Mouse (Mus musculus) neural tube, embryonic 11.5 days (tissue): ENCODE data around the gene Ankrd11. TPM values are rescaled to one million over a fixed set of nuclear protein-coding genes. Genes with fewer than 3 reads are reported as not detected.

Source experiments
- ATAC-seq: fragments of 200-750 bp; cut with Nextera tagmentation; 2 replicates; pipeline ENCODE4 v1.8.0; 2017; ENCODE audit warnings: moderate number of reproducible peaks, mild to moderate bottlenecking, moderate TSS enrichment, moderate library complexity; ENCODE audit not compliant: insufficient read depth, low FRiP score, low TSS enrichment
- DNase-seq: peaks from one replicate; pipeline ENCODE4 v3.0.0-alpha.2; 2015; ENCODE audit warnings: low spot score
- H3K27ac ChIP-seq: fragments of 300-500 bp; sonication (generic); 2 replicates; pipeline ENCODE4 v1.5.1; 2014; ENCODE audit warnings: low read depth, mild to moderate bottlenecking, low read length
- H3K27me3 ChIP-seq: fragments of 300-500 bp; sonication (generic); 2 replicates; pipeline ENCODE4 v1.6.1; 2014; ENCODE audit warnings: mild to moderate bottlenecking, low read length, mixed read lengths; ENCODE audit not compliant: control insufficient read depth, insufficient read depth
- H3K36me3 ChIP-seq: fragments of 300-500 bp; sonication (generic); 2 replicates; pipeline ENCODE4 v1.6.1; 2014; ENCODE audit warnings: mild to moderate bottlenecking, low read length, moderate library complexity, mixed read lengths; ENCODE audit not compliant: control insufficient read depth, insufficient read depth
- H3K4me1 ChIP-seq: fragments of 300-500 bp; sonication (generic); 2 replicates; pipeline ENCODE4 v1.6.1; 2014; ENCODE audit warnings: low read length, mixed read lengths; ENCODE audit not compliant: control insufficient read depth, insufficient read depth
- H3K4me2 ChIP-seq: fragments of 300-500 bp; sonication (generic); 2 replicates; pipeline ENCODE4 v1.6.1; 2014; ENCODE audit warnings: low read depth, mild to moderate bottlenecking, moderate library complexity
- H3K4me3 ChIP-seq: fragments of 300-500 bp; sonication (generic); 2 replicates; pipeline ENCODE4 v1.5.1; 2014; ENCODE audit warnings: low read depth, low read length
- H3K9ac ChIP-seq: fragments of 300-500 bp; sonication (generic); 2 replicates; pipeline ENCODE4 v1.6.1; 2014; ENCODE audit warnings: mild to moderate bottlenecking, low read length
- H3K9me3 ChIP-seq: fragments of 300-500 bp; sonication (generic); 2 replicates; pipeline ENCODE4 v1.6.1; 2016; ENCODE audit warnings: low read length; ENCODE audit not compliant: control insufficient read depth
- WGBS: fragments of 180-500 bp; shearing (Covaris S2); extraction: QIAGEN DNeasy Blood & Tissue Kit; methylation state at CpG from one replicate; pipeline ENCODE4 v1.1.7; 2014; 5-methylcytosine and 5-hydroxymethylcytosine counted together
- polyA plus RNA-seq: library from polyadenylated mRNA; unstranded; fragments of >200 nt; fragmentation: Nextera tagmentation; extraction: Ambion mirVana; gene quantifications from 2 replicates; pipeline ENCODE4 v1.2.1, GENCODE M21; 2014

The Ankrd11 gene
- polyA plus RNA-seq, 1 experiment from 2014 or later: 88.3 TPM

- Histone ChIP-seq H3K27me3 (no peaks in the 10 kb centered on the region), H3K9me3 (no peaks in the 10 kb centered on the region), H3K4me3 (no peak overlapping the region), H3K36me3 (no peaks in the 10 kb centered on the region), H3K4me2 (no peak overlapping the region), H3K9ac (no peak overlapping the region), H3K27ac (no peak overlapping the region), H3K4me1 (no peaks in the 10 kb centered on the region; the same call in 1 of the 2 replicates)
- DNase-seq (no peak), ATAC-seq (no peak)
- WGBS: 58% methylated on average over 13 of the region's 13 CpGs
Measured at GRCm38 (mm10) chr8:122859843-122860242, 182.2 kb downstream of the Ankrd11 start.

DNA sequence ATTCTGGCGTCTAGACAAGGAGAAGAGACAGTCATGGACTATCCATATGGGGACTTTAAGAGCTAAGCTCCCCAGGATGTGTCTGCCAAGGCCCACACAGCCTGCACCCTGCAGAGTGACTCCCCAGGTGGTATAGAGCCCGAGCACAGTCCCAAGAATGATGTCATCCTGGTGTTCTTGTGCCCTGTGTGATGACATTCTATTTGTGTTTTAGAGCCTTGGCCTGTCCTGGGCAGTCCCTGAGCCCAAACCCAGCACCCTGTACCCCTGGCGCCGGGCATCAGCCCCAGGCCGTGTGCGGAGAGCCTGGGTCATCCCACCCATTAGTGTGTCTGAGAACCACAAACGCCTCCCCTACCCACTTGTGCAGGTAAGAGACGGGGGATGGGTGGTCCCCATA is 185.8 kb downstream of the Ankrd11 start:
- Histone ChIP-seq H3K27ac (no peak overlapping the region), H3K36me3 (no peaks in the 10 kb centered on the region), H3K4me1 (peaks cover 7% of the 10 kb centered on the region; the same call in 1 of the 2 replicates), H3K4me2 (no peak overlapping the region), H3K9ac (no peak overlapping the region), H3K4me3 (no peak overlapping the region), H3K27me3 (no peaks in the 10 kb centered on the region), H3K9me3 (no peaks in the 10 kb centered on the region)
- no peak for DNase-seq
- WGBS: 85% methylated on average over 8 of the region's 8 CpGs
- no peak for ATAC-seq

- Histone ChIP-seq H3K9ac (no peak overlapping the region), H3K4me1 (peaks cover 7% of the 10 kb centered on the region; the same call in 1 of the 2 replicates), H3K36me3 (no peaks in the 10 kb centered on the region), H3K27me3 (no peaks in the 10 kb centered on the region), H3K27ac (no peak overlapping the region), H3K4me2 (no peak overlapping the region), H3K9me3 (no peaks in the 10 kb centered on the region), H3K4me3 (no peak overlapping the region)
- 85% methylated on average over 4 of the region's 4 CpGs for WGBS
- no peak for ATAC-seq
- no peak for DNase-seq
Measured at GRCm38 (mm10) chr8:122855123-122855522, 187.0 kb downstream of the Ankrd11 start.

DNA sequence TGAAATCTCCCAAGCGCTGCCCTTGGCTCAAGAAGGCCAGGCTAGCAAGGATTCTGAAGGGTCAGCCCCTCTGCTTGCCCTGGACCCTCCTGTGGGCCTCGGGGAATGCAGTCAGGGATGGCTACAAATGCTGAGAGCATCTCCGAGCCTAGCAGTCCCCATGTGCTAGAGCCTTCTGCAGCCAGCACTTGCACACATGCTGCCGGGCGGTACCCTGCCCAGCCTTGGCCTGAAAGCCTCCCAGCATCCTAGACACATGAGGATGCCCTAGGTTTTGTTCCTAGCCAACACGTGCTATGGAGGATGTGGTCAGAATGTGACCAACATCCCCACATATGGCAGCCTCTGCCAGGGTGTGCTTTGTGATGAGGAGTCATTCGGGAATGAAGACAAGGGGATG is 187.7 kb downstream of the Ankrd11 start:
- no peak for ATAC-seq
- Histone ChIP-seq H3K9ac (no peak overlapping the region; the same call in 1 of the 2 replicates), H3K27me3 (no peaks in the 10 kb centered on the region), H3K27ac (no peak overlapping the region), H3K9me3 (no peaks in the 10 kb centered on the region), H3K4me1 (peaks cover 7% of the 10 kb centered on the region; the same call in 1 of the 2 replicates), H3K36me3 (no peaks in the 10 kb centered on the region), H3K4me2 (no peak overlapping the region), H3K4me3 (no peak overlapping the region)
- no peak for DNase-seq
- WGBS: 71% methylated on average over 7 of the region's 7 CpGs

DNA sequence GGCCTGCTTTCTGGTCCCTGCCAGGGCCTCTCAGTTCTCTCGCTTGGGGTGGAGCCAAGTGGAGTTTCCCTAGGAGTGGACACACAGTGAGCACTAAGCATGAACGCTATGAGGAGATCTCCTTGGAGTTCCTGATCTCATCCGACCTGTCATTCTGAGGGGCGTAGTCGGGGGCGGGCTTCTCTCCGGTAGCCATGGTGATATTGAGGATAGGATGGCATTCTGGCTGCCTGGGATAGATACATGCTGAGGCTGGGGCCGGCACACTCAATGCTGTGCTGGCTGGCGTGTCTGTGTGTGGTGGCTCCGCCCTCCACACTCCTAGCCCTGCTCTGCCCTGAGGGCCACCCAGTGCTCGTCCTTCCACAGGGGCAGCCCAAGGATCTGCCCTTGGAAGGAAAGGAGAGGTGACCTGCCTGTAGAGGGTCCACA is 188.7 kb downstream of the Ankrd11 start:
- DNase-seq (peak; percentile 57), ATAC-seq (peak; percentile 81)
- Histone ChIP-seq H3K9ac (peak overlapping the region; percentile 18; the same call in 1 of the 2 replicates), H3K27me3 (no peaks in the 10 kb centered on the region), H3K9me3 (no peaks in the 10 kb centered on the region), H3K36me3 (no peaks in the 10 kb centered on the region), H3K4me1 (peaks cover 7% of the 10 kb centered on the region; the same call in 1 of the 2 replicates), H3K27ac (no peak overlapping the region), H3K4me3 (no peak overlapping the region), H3K4me2 (no peak overlapping the region)
- WGBS: 18% methylated on average over 11 of the region's 11 CpGs

DNA sequence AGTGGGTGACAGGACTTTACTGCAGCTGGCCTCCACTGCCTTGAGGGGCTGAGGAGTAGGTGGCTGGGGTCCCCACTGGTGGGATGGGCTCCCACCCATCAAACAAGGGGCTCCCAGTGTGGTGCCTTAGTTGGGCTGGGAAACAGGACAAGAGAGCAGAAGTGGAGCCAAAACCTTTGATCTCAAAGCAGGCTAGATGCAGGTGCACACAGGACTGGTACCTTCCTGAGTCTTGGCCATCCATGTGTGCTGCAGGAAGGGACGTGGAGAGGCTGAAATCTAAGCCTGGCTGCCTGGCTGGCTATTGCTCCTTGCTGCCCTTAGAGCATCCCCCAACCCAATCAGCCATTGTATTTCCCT is 189.6 kb downstream of the Ankrd11 start:
- WGBS: 67% methylated on average over 1 of the region's 1 CpGs
- H3K4me1 ChIP-seq: peaks cover 7% of the 10 kb centered on the region; the same call in 1 of the 2 replicates

GRCm38 (mm10) chr8:122851692-122852545 is 190.2 kb downstream of the Ankrd11 start:
- ATAC-seq: no peak
- WGBS: 86% methylated on average over 12 of the region's 12 CpGs
- DNase-seq: no peak
- no peaks in the 10 kb centered on the region for H3K36me3 ChIP-seq
- no peak overlapping the region for H3K9ac ChIP-seq
- H3K27ac ChIP-seq: no peak overlapping the region
- H3K4me1 ChIP-seq: peaks cover 7% of the 10 kb centered on the region; the same call in 1 of the 2 replicates
- no peaks in the 10 kb centered on the region for H3K27me3 ChIP-seq
- H3K9me3 ChIP-seq: no peaks in the 10 kb centered on the region
- H3K4me2 ChIP-seq: no peak overlapping the region
- no peak overlapping the region for H3K4me3 ChIP-seq

More for the DNA sequence above, 189.6 kb downstream of the Ankrd11 start:
- ATAC-seq (no peak), DNase-seq (no peak)
- no peaks in the 10 kb centered on the region for H3K9me3 ChIP-seq
- H3K4me3 ChIP-seq: no peak overlapping the region
- no peak overlapping the region for H3K9ac ChIP-seq
- H3K4me2 ChIP-seq: no peak overlapping the region
- H3K27ac ChIP-seq: no peak overlapping the region
- H3K27me3 ChIP-seq: no peaks in the 10 kb centered on the region
- H3K36me3 ChIP-seq: no peaks in the 10 kb centered on the region

DNA sequence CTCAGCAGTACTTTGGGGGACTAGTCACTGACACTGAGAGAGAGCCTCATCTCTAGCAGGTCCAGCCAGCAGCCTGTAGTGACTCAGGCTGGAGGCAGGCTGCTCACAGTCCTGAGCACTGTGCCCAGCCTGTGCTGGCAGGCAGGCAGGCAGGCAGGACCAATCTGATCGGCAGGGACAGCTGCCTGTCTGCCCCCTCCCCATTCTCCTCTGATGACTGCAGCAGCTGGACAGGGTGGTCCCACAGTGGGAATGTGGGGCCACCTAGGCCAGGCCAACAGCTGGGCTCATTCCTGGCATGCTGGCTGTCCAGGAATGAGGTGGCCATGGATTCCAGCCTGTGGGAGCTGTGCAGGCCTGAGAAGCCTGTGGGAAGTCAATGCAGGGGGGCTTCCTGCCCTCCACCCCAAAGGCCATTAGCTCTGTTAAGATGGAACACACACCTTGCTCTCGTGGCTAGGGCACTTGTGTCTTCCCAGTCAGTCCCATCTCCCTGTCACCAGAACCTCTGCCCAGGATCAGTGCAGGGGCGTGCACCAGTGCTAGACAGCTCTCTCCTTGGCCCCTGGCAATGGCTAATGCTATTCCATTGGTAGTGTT is 191.3 kb downstream of the Ankrd11 start:
- H3K4me3 ChIP-seq: no peak overlapping the region
- WGBS: 59% methylated on average over 3 of the region's 3 CpGs
- H3K27ac ChIP-seq: no peak overlapping the region
- peaks cover 7% of the 10 kb centered on the region; the same call in 1 of the 2 replicates for H3K4me1 ChIP-seq
- H3K36me3 ChIP-seq: no peaks in the 10 kb centered on the region
- H3K4me2 ChIP-seq: no peak overlapping the region
- H3K9ac ChIP-seq: no peak overlapping the region; the same call in 1 of the 2 replicates
- no peaks in the 10 kb centered on the region for H3K27me3 ChIP-seq
- H3K9me3 ChIP-seq: no peaks in the 10 kb centered on the region
- no peak for DNase-seq
- ATAC-seq: no peak
